ENCODE assay signal across 9 mouse cellular contexts in genomic region chr9:42094752-42095151, GRCm38 (mm10). TPM values are rescaled to one million over a fixed set of nuclear protein-coding genes. Genes with fewer than 3 reads are reported as not detected.
DNase-seq lines count a peak whose midpoint lies in the region; ATAC-seq and TF ChIP-seq lines count a peak whose summit lies in the region.
"Had no signal": no experiment of that assay in that cellular context is flagged by ENCODE, and none has a peak within 500 bp of the region (broad histone marks: within the 10 kb centered on the region; RNA-seq: fewer than 3 reads in every experiment).

No protein-coding gene starts in this region.

- TF ChIP-seq CTCF in hindbrain, postnatal 0 days (IDR thresholded peaks at IDR 0.05; ENCODE audit: low read depth) = no peak

- H3K4me2 ChIP-seq in hindbrain, postnatal 0 days (ENCODE audit: low read depth, low read length) = no peak overlapping the region
- H3K4me2 ChIP-seq: heart, embryonic 13.5 days had no signal

- H3K27ac ChIP-seq in hindbrain, postnatal 0 days = no peak overlapping the region
- no peak overlapping the region for H3K27ac ChIP-seq in hindbrain, embryonic 10.5 days
- H3K27ac ChIP-seq: heart, embryonic 13.5 days had no signal

- ATAC-seq in hindbrain, postnatal 0 days = peak; percentile 73
- peak; percentile 76 for ATAC-seq in common myeloid progenitor, adult 5-6 weeks (replicated peaks; ENCODE audit: low read depth, poor library complexity, severe bottlenecking)

- H3K9me3 ChIP-seq in hindbrain, postnatal 0 days (ENCODE audit: low read length) = no peaks in the 10 kb centered on the region
- no peaks in the 10 kb centered on the region for H3K9me3 ChIP-seq in hindbrain, embryonic 10.5 days
- H3K9me3 ChIP-seq: heart, embryonic 13.5 days had no signal

- peak; percentile 65 for DNase-seq in hindbrain, postnatal 0 days (ENCODE audit: low spot score)
- no peak for DNase-seq in hindbrain, embryonic 10.5 days (ENCODE audit: low spot score)
- DNase-seq in adipocyte (ENCODE audit: low spot score) (peak; percentile 75), MN1 (ENCODE audit: low spot score) (no peak)
- peak; percentile 82 for DNase-seq in lung, postnatal 10 days
- no peak for DNase-seq in c-Kit-positive CD71-positive TER-119-positive erythroid progenitor cells, embryonic 14.5 days (ENCODE audit: low spot score)
- DNase-seq in thymus, postnatal 14 days = no peak

- WGBS in hindbrain, postnatal 0 days = 29% methylated on average over 11 of the region's 11 CpGs
- 88% methylated on average over 11 of the region's 11 CpGs for WGBS in hindbrain, embryonic 10.5 days

- no peak overlapping the region for H3K4me3 ChIP-seq in hindbrain, postnatal 0 days (ENCODE audit: low read length)
- H3K4me3 ChIP-seq in hindbrain, embryonic 10.5 days = no peak overlapping the region
- H3K4me3 ChIP-seq: heart, embryonic 13.5 days had no signal

- no peaks in the 10 kb centered on the region for H3K4me1 ChIP-seq in hindbrain, postnatal 0 days (ENCODE audit: insufficient read depth, low read length)
- no peaks in the 10 kb centered on the region for H3K4me1 ChIP-seq in hindbrain, embryonic 10.5 days (replicated peaks)

- no peak overlapping the region for H3K9ac ChIP-seq in hindbrain, postnatal 0 days (replicated peaks; ENCODE audit: low read length)
- H3K9ac ChIP-seq: heart, embryonic 13.5 days had no signal

- no peaks in the 10 kb centered on the region for H3K27me3 ChIP-seq in hindbrain, postnatal 0 days (ENCODE audit: insufficient read depth, low read length)
- no peaks in the 10 kb centered on the region for H3K27me3 ChIP-seq in hindbrain, embryonic 10.5 days (ENCODE audit: insufficient read depth, poor library complexity, severe bottlenecking)
- H3K27me3 ChIP-seq: heart, embryonic 13.5 days had no signal

- H3K36me3 ChIP-seq in hindbrain, postnatal 0 days (ENCODE audit: insufficient read depth, low read length) = no peaks in the 10 kb centered on the region
- no peaks in the 10 kb centered on the region for H3K36me3 ChIP-seq in hindbrain, embryonic 10.5 days
- H3K36me3 ChIP-seq: heart, embryonic 13.5 days had no signal

RNA-seq across cellular contexts. Expression of gene Sorl1, which starts 29.3 kb away (rescaled TPM):
- total RNA-seq in hindbrain, postnatal 0 days (2014; rRNA removed) = 25.6 and 27.7 TPM in 2 replicates
- 8.2 and 9.1 TPM in 2 replicates for polyA plus RNA-seq in hindbrain, postnatal 0 days (2015; fragmentation: Nextera tagmentation; extraction: Ambion mirVana)
- 4.3 and 4.6 TPM in 2 replicates for polyA plus RNA-seq in hindbrain, embryonic 10.5 days (2016; fragmentation: Nextera tagmentation; extraction: Ambion mirVana)
- total RNA-seq in common myeloid progenitor, adult 5-6 weeks (2017) = 10.0 and 13.5 TPM in 2 replicates

Comparison
In these comparisons a context has a peak if more than half of its experiments do, and no peak if none do; other contexts are left out.
1. DNase-seq: peak in hindbrain, postnatal 0 days (single experiment), adipocyte (single experiment) and lung, postnatal 10 days (single experiment); none in hindbrain, embryonic 10.5 days (single experiment), c-Kit-positive CD71-positive TER-119-positive erythroid progenitor cells, embryonic 14.5 days (single experiment), MN1 (single experiment) and thymus, postnatal 14 days (single experiment).